Mouse (Mus musculus) midbrain, embryonic 12.5 days (tissue): ENCODE data around the gene Ski. TPM values are rescaled to one million over a fixed set of nuclear protein-coding genes. Genes with fewer than 3 reads are reported as not detected.

Experiments
- ATAC-seq: fragments of 200-750 bp; cut with Nextera tagmentation; 2 replicates; pipeline ENCODE4 v1.8.0; 2017; ENCODE audit warnings: low read depth, moderate TSS enrichment, moderate library complexity; ENCODE audit not compliant: low FRiP score
- H3K27ac ChIP-seq: fragments of 300-500 bp; sonication (generic); replicated peaks from 2 replicates; pipeline ENCODE4 v1.5.1; 2016; ENCODE audit warnings: mild to moderate bottlenecking
- H3K27me3 ChIP-seq: fragments of 300-500 bp; sonication (generic); 2 replicates; pipeline ENCODE4 v1.6.1; 2016; ENCODE audit warnings: mild to moderate bottlenecking
- H3K36me3 ChIP-seq: fragments of 300-500 bp; sonication (generic); 2 replicates; pipeline ENCODE4 v1.6.1; 2016
- H3K4me1 ChIP-seq: fragments of 300-500 bp; sonication (generic); 2 replicates; pipeline ENCODE4 v1.6.1; 2016
- H3K4me2 ChIP-seq: fragments of 300-500 bp; sonication (generic); replicated peaks from 2 replicates; pipeline ENCODE4 v1.6.1; 2016; ENCODE audit warnings: mild to moderate bottlenecking, moderate library complexity
- H3K4me3 ChIP-seq: fragments of 300-500 bp; sonication (generic); 2 replicates; pipeline ENCODE4 v1.5.1; 2016; ENCODE audit warnings: mild to moderate bottlenecking
- H3K9ac ChIP-seq: fragments of 300-500 bp; sonication (generic); replicated peaks from 2 replicates; pipeline ENCODE4 v1.6.1; 2016; ENCODE audit warnings: mild to moderate bottlenecking, moderate library complexity
- H3K9me3 ChIP-seq: fragments of 300-500 bp; sonication (generic); 2 replicates; pipeline ENCODE4 v1.6.1; 2016; ENCODE audit warnings: mild to moderate bottlenecking
- WGBS: fragments of 180-500 bp; shearing (Covaris S2); methylation state at CpG from one replicate; pipeline ENCODE4 v1.1.7; 2016; 5-methylcytosine and 5-hydroxymethylcytosine counted together
- polyA plus RNA-seq: library from polyadenylated mRNA; unstranded; fragments of >200 nt; fragmentation: Nextera tagmentation; extraction: Ambion mirVana; gene quantifications from 2 replicates; pipeline ENCODE4 v1.2.1, GENCODE M21; 2016

The Ski gene
- polyA plus RNA-seq, 1 experiment from 2014 or later, result 12.2 TPM

DNA sequence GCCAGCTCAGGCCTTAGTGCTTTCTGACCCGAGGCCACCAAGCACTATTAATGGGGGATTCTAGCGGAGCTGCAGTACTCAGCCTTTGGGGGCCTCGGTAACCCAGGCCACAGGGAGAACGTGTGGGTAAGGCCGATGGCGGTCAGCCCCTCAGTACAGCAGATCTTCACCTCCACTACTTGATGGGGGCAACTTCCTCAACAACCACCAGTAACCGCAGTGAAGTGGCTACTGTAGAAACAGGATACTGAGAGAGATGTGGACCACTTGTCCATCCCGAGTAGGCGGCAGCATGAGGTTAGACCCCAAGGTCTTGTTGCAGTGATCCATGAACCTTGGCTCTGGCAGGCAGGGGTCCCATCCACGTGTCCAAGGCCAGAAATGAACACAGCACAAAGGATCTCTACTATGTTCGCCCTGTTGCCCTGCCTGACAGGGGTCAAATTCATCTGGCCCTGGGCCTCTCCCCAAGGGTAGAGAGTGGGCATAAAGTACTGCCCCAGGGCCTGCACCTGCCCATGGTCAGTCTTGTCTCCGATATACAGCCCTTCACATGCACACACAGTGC lies 71.1 kb downstream of the Ski start:
- Histone ChIP-seq H3K4me2 (peak overlapping the region; percentile 86), H3K4me3 (peak overlapping the region; percentile 47), H3K36me3 (peaks cover 13% of the 10 kb centered on the region), H3K27me3 (peaks cover 26% of the 10 kb centered on the region), H3K9me3 (no peaks in the 10 kb centered on the region), H3K27ac (no peak overlapping the region), H3K9ac (peak overlapping the region; percentile 64), H3K4me1 (peaks cover 21% of the 10 kb centered on the region)
- peak; percentile 24 for ATAC-seq
- WGBS, result 50% methylated on average over 12 of the region's 12 CpGs

DNA sequence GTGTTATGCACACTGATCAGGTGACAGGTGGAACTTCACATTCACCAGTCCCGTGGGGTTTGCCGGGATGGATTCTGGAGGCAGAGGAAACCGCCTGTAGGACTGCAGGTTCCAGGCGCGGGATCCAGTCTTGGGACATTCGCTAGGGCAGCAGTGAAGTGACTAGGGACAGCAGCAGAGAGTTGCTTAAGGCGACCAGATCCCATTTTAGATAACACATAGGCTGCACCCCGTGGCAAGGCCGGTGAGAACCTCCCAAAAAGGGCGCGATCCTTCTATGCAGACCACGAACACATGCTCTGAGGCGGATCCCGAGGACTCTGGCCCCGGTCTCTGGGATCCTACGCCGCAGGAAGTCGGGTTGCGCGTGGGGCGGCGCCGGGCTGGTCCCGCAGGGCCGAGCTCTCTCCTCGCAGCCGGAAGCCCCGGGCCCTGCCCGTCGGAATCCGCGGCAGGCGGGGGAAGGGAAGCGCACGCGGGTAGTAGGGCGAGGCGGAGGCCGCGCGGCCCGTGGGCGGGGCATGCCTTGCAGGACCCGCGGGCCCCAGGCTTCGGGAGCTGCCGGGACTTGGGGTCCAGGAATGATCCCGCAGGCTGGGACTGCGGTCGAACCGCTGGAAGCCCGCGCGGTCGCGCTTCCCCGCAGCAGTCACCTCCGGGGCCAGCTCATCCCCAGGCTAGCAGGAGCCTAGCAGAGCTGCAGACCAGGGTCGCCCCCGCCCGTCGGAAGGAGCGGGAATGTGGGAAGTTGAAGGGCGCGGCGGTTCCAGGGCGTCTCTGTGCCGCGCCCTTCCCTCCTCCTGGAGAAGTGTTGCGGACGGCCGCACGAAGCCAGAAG lies 71.9 kb downstream of the Ski start:
- peak; percentile 78 for ATAC-seq
- Histone ChIP-seq H3K4me2 (peak overlapping the region; percentile 86), H3K4me1 (peaks cover 27% of the 10 kb centered on the region), H3K27ac (no peak overlapping the region), H3K9ac (peak overlapping the region; percentile 64), H3K27me3 (peaks cover 26% of the 10 kb centered on the region), H3K9me3 (no peaks in the 10 kb centered on the region), H3K36me3 (peaks cover 9% of the 10 kb centered on the region; the same call in 1 of the 2 replicates), H3K4me3 (peak overlapping the region; percentile 47)
- 6% methylated on average over 73 of the region's 73 CpGs for WGBS

DNA sequence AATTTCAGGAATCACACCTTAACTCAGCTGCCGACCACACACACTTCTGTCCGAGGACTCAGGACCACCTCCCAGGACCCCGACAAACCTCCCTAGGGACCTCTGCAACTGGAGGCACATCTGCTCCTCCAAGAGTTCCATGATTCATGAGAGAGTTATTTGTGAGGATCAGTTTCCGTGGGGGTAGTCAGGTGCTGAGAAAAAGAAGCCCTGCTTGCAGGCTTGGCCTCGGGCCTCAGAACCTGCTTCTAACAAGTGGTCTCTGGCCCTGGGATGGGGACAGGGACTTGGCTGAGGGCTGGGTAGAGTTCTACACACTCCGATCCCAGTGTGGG lies 72.5 kb downstream of the Ski start:
- WGBS, result 80% methylated on average over 6 of the region's 6 CpGs
- peak overlapping the region; percentile 64; the same call in 1 of the 2 replicates for H3K9ac ChIP-seq
- H3K4me2 ChIP-seq, result peak overlapping the region; percentile 86; the same call in 1 of the 2 replicates

DNA sequence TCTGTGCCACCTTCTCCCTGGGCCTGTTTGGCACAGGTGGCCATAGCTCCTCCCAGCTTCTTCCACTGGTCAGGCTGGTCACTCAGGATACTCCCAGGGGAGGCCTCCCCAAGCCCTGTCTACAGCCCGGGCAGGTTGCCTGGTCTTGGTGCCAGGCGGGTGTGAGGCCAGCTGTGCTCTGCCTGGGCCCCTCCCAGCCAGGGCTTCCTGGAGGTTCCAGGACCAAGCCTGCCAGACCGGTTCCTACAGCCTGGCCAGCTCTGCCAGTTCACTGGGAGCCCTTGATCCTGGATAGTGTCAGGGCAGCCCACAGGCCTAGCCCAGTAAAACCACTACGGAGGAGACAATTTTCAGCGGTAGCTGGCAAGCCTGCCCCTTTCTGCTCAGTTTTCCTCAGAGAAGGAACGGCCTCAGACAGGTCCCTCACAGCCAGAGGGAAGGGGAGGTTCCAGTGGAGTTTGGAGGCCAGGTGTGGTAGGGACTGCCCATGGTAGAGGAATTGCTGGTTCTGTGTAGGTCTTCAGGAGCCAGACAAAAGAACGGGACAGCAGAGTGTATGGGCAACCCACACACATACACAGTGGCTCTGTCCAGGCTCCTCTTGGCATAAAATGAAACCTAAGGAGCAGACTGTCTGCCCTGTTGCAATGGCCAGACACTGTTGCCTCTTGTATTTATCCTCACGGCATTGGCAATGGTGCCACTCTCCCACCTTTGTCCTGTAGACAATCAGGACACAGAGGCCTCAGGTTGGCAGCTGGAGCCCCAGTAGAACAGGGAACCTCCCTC lies 73.3 kb downstream of the Ski start:
- H3K36me3 ChIP-seq, result no peaks in the 10 kb centered on the region
- no peak overlapping the region for H3K4me3 ChIP-seq
- no peak overlapping the region for H3K4me2 ChIP-seq
- H3K27me3 ChIP-seq, result peaks cover 26% of the 10 kb centered on the region
- no peaks in the 10 kb centered on the region for H3K9me3 ChIP-seq
- H3K4me1 ChIP-seq, result peaks cover 40% of the 10 kb centered on the region
- ATAC-seq, result no peak
- no peak overlapping the region for H3K9ac ChIP-seq
- 87% methylated on average over 8 of the region's 8 CpGs for WGBS
- no peak overlapping the region for H3K27ac ChIP-seq

More for the DNA sequence above, 72.5 kb downstream of the Ski start:
- Histone ChIP-seq H3K36me3 (0 out of 2 replicates have a peak, but pooled peaks cover 3% of the 10 kb centered on the region), H3K4me3 (peak overlapping the region; percentile 47; the same call in 1 of the 2 replicates), H3K27me3 (peaks cover 26% of the 10 kb centered on the region), H3K9me3 (no peaks in the 10 kb centered on the region), H3K4me1 (peaks cover 32% of the 10 kb centered on the region), H3K27ac (no peak overlapping the region)
- no peak for ATAC-seq

DNA sequence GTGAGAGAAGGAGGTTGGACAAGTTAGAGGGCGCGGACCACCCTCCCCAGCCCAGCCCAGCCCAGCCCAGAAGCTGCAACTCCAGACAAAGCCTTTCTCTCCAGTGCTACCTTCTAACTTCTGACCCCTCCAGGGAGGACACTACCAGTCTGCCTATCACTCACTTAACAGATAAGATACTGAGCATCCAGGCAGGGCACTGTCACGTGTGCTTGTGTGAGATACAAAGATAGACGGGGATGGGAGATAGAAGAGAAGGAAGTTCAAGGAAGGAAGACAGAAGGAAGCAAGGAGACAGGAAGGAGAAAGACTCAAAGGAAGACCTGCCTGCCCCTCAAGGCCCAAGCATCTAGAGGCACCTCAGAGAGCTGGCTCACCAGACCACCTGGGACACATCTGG lies 73.9 kb downstream of the Ski start:
- Histone ChIP-seq H3K4me3 (no peak overlapping the region), H3K4me1 (peaks cover 46% of the 10 kb centered on the region), H3K9me3 (no peaks in the 10 kb centered on the region), H3K27me3 (peaks cover 26% of the 10 kb centered on the region), H3K9ac (no peak overlapping the region), H3K4me2 (no peak overlapping the region), H3K36me3 (no peaks in the 10 kb centered on the region), H3K27ac (no peak overlapping the region)
- WGBS, result 92% methylated on average over 4 of the region's 4 CpGs
- no peak for ATAC-seq

DNA sequence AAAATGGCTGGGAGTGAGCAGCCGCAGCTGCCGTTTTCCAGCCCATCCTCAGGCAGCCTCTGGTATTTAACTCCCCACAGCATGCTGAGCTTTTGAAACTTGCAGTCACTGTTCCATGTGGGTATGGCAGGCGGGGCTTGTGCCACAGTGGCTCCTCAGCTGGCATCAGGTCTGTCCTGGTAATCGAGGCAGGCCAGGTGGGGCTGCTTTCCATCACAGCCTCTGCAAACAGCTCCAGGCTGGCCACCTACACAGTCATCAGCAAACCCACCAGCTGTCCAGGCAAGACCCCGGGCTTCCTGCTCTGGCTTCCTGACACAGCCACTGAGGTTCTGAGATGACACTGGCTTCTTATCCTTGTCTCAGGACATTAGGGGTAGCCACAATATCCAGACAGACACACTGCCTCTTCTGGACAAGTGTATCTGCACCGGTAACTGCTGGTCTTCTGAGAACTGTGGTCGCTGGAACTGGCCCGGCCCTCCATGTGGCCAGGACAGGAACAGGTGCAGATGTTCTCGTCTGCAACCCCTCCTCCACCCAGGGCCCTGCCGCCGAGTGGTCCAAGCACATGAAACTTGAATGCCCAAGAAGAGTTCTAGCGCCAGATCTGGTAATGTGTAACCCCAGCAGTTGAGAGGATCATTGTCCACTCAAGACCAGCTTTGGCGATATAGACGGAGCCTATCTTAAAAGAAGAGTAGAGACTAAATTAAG lies 76.1 kb downstream of the Ski start:
- Histone ChIP-seq H3K27ac (no peak overlapping the region; the same call in 1 of the 2 replicates), H3K36me3 (no peaks in the 10 kb centered on the region), H3K4me3 (no peak overlapping the region), H3K27me3 (peaks cover 16% of the 10 kb centered on the region), H3K4me1 (peaks cover 41% of the 10 kb centered on the region), H3K9me3 (no peaks in the 10 kb centered on the region), H3K9ac (no peak overlapping the region), H3K4me2 (no peak overlapping the region)
- ATAC-seq, result no peak
- 77% methylated on average over 14 of the region's 14 CpGs for WGBS

DNA sequence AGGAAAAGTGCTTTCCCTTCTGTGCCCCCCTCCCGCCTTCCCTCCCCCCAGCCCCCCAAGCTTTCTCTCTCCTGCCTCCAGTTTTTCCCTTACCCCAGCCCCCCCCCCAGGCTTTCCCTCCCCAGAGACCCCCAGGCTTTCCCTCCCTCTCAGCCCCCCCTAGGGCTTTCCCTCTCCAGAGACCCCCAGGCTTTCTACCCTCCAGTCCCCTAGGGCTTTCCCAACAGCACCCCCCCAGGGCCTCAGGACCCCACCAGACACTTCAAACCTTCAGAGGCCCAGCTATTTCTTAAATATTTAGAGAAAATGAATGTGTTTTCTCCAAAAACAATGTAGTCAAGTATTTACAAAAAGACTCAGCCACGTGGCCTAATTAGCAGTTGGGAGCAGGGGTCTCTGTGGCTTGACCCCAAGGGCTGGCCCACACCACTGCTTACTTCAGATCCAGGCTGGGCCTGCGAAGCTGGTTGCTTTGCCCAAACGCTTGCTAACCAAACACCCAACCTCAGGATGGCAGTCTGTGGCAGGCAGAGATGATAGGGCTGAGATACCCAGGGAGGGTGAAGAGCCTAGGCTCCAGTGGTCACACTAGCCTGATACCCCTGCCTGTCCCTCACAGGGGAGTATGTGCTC lies 77.7 kb downstream of the Ski start:
- Histone ChIP-seq H3K4me3 (no peak overlapping the region), H3K27ac (peak overlapping the region; percentile 87), H3K4me1 (peaks cover 28% of the 10 kb centered on the region), H3K27me3 (peaks cover 9% of the 10 kb centered on the region; the same call in 1 of the 2 replicates), H3K4me2 (0 out of 2 replicates have a peak overlapping the region, but pooled peaks have one; percentile 3), H3K36me3 (no peaks in the 10 kb centered on the region), H3K9ac (no peak overlapping the region), H3K9me3 (no peaks in the 10 kb centered on the region)
- WGBS, result 54% methylated on average over 4 of the region's 4 CpGs
- ATAC-seq, result no peak

DNA sequence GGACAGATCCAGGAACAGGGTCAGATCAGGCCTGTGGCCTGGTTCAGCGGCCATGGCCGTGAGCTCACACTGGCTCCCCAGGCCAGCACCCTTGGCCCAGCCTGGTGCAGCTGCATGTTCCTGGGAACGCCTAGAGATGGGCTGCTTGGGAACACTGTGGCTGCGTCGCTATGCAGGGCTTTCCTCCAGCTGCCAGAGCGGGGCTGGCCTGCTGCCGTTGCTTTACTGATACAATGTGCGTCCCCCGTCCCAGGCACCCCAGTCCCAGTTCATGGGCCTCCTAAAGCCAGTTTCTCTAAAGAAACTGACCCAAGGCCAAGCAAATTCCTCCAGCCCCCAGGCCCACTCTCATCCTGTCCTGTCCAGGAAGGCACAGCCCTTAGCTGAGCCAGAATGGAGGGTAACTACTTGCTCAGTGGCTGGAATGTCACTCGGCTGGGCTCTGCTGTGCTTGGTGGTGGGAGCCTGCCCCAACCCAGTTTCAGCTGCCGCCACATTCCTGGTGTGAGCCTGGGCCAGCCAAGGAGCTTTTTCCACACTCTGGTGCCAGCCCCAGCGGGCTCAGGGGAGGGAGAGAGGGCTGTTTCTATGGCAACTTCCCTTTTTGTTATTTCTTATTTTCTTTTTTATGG lies 78.4 kb downstream of the Ski start:
- peak; percentile 53 for ATAC-seq
- H3K9me3 ChIP-seq, result no peaks in the 10 kb centered on the region
- H3K4me1 ChIP-seq, result peaks cover 28% of the 10 kb centered on the region
- H3K4me2 ChIP-seq, result 0 out of 2 replicates have a peak overlapping the region, but pooled peaks have one; percentile 3
- H3K27ac ChIP-seq, result peak overlapping the region; percentile 87
- no peak overlapping the region for H3K4me3 ChIP-seq
- 29% methylated on average over 12 of the region's 12 CpGs for WGBS
- H3K9ac ChIP-seq, result peak overlapping the region; percentile 43
- peaks cover 3% of the 10 kb centered on the region; the same call in 1 of the 2 replicates for H3K27me3 ChIP-seq
- no peaks in the 10 kb centered on the region for H3K36me3 ChIP-seq

DNA sequence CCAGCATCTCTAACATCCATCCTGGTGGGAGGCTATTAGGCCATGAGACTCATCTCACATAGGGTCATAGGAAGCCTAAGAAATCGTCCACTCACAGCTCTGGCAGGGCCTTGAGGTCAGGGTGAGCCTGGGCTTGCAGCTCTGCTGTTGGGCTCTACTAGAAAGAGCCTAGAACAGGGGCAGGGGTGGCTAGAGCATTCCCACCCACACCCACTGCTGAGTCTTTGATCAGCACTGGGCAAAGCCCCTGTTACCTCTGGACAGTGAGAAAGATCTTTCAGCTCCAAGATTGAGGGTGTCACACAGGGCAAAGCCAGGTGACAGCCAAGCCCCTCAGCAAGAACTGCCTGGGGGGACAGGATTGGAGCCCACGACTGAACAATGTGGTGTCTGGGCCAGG lies 79.0 kb downstream of the Ski start:
- H3K9me3 ChIP-seq, result no peaks in the 10 kb centered on the region
- H3K9ac ChIP-seq, result peak overlapping the region; percentile 43

DNA sequence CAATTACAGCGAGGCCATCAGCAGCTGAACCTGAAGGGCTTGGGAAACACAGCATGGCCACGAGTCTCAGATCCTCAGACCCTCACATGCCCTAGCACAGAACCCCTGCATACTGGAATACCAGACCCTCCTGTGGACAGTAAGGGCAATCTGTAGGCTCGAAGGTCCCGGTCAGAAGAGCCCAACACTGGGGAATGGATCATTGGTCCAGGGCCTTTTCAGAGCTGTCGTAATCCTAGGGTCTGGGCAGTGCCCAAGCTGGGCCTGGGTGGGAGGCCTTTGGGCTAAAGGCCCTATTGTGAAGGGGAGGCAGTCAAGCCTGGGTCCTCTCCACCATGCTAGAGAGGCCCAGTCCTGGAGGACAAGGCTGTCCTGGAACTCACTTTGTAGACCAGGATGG lies 79.6 kb downstream of the Ski start:
- H3K4me1 ChIP-seq, result peaks cover 28% of the 10 kb centered on the region
- no peak overlapping the region for H3K4me2 ChIP-seq
- H3K36me3 ChIP-seq, result no peaks in the 10 kb centered on the region
- H3K27ac ChIP-seq, result no peak overlapping the region
- WGBS, result 87% methylated on average over 5 of the region's 5 CpGs
- no peaks in the 10 kb centered on the region for H3K9me3 ChIP-seq
- no peak overlapping the region for H3K4me3 ChIP-seq
- ATAC-seq, result no peak
- H3K27me3 ChIP-seq, result no peaks in the 10 kb centered on the region
- no peak overlapping the region for H3K9ac ChIP-seq

More for the DNA sequence above, 79.0 kb downstream of the Ski start:
- H3K4me2 ChIP-seq, result no peak overlapping the region
- no peak overlapping the region for H3K4me3 ChIP-seq
- ATAC-seq, result no peak
- WGBS, result 49% methylated on average over 2 of the region's 2 CpGs
- no peaks in the 10 kb centered on the region for H3K36me3 ChIP-seq
- H3K27me3 ChIP-seq, result no peaks in the 10 kb centered on the region
- peak overlapping the region; percentile 87 for H3K27ac ChIP-seq
- peaks cover 28% of the 10 kb centered on the region for H3K4me1 ChIP-seq
